Mouse (Mus musculus) ES-Bruce4 (cell line): ENCODE measurements around the gene Cd6. TPM values are rescaled to one million over a fixed set of nuclear protein-coding genes. Genes with fewer than 3 reads are reported as not detected.

Experiments used
- H3K27ac ChIP-seq: 2 replicates; pipeline ENCODE4 v1.5.1; 2012; ENCODE audit warnings: low read length, inconsistent platforms; ENCODE audit not compliant: insufficient read depth
- H3K27me3 ChIP-seq: 2 replicates; pipeline ENCODE4 v1.6.1; 2012; ENCODE audit warnings: mild to moderate bottlenecking, low read length, inconsistent platforms; ENCODE audit not compliant: control insufficient read depth, poor library complexity, insufficient read depth, severe bottlenecking
- H3K36me3 ChIP-seq: 2 replicates; pipeline ENCODE4 v1.6.1; 2012; ENCODE audit warnings: inconsistent platforms, mild to moderate bottlenecking, low read length, moderate library complexity; ENCODE audit not compliant: control insufficient read depth, poor library complexity, insufficient read depth, severe bottlenecking
- H3K4me1 ChIP-seq: one replicate; pipeline ENCODE4 v1.8.1; 2011; ENCODE audit warnings: low read length; ENCODE audit not compliant: control insufficient read depth, insufficient read depth
- H3K4me3 ChIP-seq: 2 replicates; pipeline ENCODE4 v1.5.1; 2011; ENCODE audit warnings: low read depth, mild to moderate bottlenecking, low read length
- H3K9ac ChIP-seq: 2 replicates; pipeline ENCODE4 v1.6.1; 2012; ENCODE audit warnings: low read depth, mild to moderate bottlenecking, inconsistent platforms; ENCODE audit not compliant: poor library complexity, severe bottlenecking
- H3K9me3 ChIP-seq: replicated peaks from 2 replicates; pipeline ENCODE4 v1.6.1; 2012; ENCODE audit warnings: mild to moderate bottlenecking, low read length, inconsistent platforms; ENCODE audit not compliant: control insufficient read depth, poor library complexity, insufficient read depth, severe bottlenecking
- CTCF ChIP-seq: IDR thresholded peaks from one replicate; pipeline ENCODE4 v1.8.1; 2011; ENCODE audit warnings: low read depth, low read length
- EP300 ChIP-seq: IDR thresholded peaks from 2 replicates; pipeline ENCODE4 v1.6.1; 2011; ENCODE audit warnings: low read depth, low read length; ENCODE audit not compliant: insufficient read depth
- POLR2A ChIP-seq: IDR thresholded peaks from one replicate; pipeline ENCODE4 v1.8.1; 2011; ENCODE audit warnings: low read length; ENCODE audit not compliant: insufficient read depth
- polyA plus RNA-seq: library from polyadenylated mRNA; stranded (reverse); fragments of >200 nt; gene quantifications from 2 replicates; pipeline ENCODE4 v1.2.4, GENCODE M21; 2011; ENCODE audit warnings: low read depth; ENCODE audit not compliant: missing spikeins, insufficient read depth, insufficient read length

The Cd6 gene
- polyA plus RNA-seq, 1 experiment, result not detected

DNA sequence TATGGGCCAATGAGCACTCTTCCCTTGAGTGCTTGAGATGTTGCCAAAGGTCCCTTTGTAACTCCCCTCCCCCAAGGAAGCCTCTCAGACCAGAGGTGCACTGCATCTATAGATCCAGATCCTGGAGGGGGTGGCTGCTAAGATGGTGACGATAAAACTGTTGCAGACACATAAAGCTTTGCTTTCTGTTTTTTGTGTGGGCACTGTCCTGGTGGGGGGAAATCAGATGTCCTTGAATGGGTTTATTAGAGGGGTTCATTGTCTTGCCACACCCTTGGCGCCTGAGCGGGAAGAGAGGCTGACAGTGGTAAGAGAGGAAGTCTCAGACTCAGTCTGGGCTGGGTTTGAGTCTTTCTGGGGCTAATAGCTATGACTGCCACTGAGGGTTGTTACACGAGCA, 46.7 kb downstream of the Cd6 start:
- TF ChIP-seq EP300 (no peak), CTCF (no peak), POLR2A (no peak)
- no peaks in the 10 kb centered on the region for H3K4me1 ChIP-seq
- no peaks in the 10 kb centered on the region for H3K27me3 ChIP-seq
- no peak overlapping the region for H3K9ac ChIP-seq
- H3K36me3 ChIP-seq, result no peaks in the 10 kb centered on the region
- no peaks in the 10 kb centered on the region for H3K9me3 ChIP-seq
- no peak overlapping the region for H3K4me3 ChIP-seq
- no peak overlapping the region for H3K27ac ChIP-seq

DNA sequence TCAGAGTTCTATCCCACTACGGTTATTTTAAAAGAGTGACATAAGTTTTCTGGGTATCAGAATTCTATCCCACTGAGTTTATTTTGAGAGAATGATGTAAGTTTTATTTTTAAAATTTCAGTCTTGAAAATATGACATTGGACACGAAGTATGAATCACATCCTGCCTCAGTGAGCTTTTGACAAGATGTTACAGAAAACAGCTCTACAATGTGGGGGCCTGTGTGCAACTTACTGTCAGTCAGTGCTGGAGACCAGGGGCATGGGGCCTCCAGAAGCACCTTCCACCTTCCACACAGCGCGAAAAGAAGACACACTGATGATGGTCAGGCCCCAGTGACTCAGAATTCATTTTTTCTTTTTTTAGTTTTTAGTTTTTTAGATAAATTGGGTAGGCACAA, 48.2 kb downstream of the Cd6 start:
- Histone ChIP-seq H3K27me3 (no peaks in the 10 kb centered on the region), H3K9ac (no peak overlapping the region), H3K9me3 (no peaks in the 10 kb centered on the region), H3K4me1 (no peaks in the 10 kb centered on the region), H3K4me3 (no peak overlapping the region), H3K36me3 (no peaks in the 10 kb centered on the region), H3K27ac (no peak overlapping the region)
- TF ChIP-seq POLR2A, result no peak
- TF ChIP-seq CTCF, result no peak
- TF ChIP-seq EP300, result no peak

DNA sequence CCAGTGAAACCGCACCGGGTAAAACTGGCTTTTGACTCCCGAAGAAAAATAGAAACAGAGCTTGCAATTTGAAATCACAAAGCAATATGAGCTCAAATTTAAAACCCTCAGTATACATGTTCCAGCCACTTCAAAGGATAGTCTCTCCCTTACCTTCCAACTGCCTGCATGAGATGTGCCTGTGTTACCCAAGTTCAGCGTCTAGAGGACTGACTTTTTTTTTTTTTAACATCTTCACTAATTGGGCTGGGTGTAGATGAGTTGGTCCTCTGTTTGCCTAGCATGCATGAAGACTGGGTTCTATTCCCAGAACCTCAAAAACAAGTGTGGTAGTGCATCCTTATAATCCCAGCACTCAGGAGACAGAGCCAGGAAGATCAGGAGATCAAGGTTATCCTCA, 53.0 kb downstream of the Cd6 start:
- TF ChIP-seq EP300, result no peak
- TF ChIP-seq CTCF, result no peak
- TF ChIP-seq POLR2A, result no peak
- no peaks in the 10 kb centered on the region for H3K4me1 ChIP-seq
- H3K27me3 ChIP-seq, result no peaks in the 10 kb centered on the region
- H3K9ac ChIP-seq, result no peak overlapping the region
- no peak overlapping the region for H3K4me3 ChIP-seq
- H3K27ac ChIP-seq, result no peak overlapping the region
- H3K36me3 ChIP-seq, result no peaks in the 10 kb centered on the region
- H3K9me3 ChIP-seq, result no peaks in the 10 kb centered on the region

DNA sequence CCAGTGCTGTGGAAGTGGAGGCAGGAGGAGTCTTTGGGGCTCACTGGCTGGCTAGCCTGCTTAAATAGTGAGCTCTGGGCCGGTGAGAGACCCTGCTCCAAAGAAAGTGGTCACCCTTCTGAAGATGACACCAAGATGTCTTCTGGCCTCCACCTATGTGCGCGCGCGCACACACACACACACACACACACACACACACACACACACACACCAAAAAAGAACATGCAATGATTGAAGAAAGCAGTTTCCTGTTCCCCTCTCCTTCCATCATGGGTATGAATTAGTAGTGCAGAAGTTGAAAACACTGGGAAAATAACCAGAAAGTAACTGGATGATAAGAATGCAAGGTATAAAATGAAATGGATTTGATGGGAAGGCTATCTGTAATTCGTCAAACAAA, 55.7 kb downstream of the Cd6 start:
- H3K4me3 ChIP-seq, result no peak overlapping the region
- no peak overlapping the region for H3K9ac ChIP-seq
- no peaks in the 10 kb centered on the region for H3K36me3 ChIP-seq
- no peaks in the 10 kb centered on the region for H3K4me1 ChIP-seq
- no peaks in the 10 kb centered on the region for H3K27me3 ChIP-seq
- TF ChIP-seq POLR2A, result no peak
- no peaks in the 10 kb centered on the region for H3K9me3 ChIP-seq
- no peak overlapping the region for H3K27ac ChIP-seq

DNA sequence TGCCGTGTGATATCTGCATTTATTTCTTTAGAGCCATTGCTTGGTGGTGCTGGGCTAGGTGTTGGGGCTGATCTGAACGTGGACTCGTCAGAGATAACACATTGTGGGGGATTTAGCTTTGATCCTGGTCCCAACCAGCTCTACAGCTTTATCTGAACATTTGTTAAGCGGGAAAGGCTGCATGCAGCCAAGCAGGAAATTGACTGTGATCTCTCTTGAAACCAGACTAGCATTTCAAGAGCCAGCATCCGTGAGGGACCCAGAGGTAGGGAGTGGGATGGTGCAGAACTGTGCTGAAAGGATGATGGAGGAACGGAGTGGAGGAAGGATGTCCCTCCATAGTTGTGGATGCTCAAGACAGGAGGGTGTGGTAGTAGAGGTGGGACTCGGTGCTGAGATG, 56.5 kb downstream of the Cd6 start:
- Histone ChIP-seq H3K27ac (no peak overlapping the region), H3K27me3 (no peaks in the 10 kb centered on the region), H3K4me1 (no peaks in the 10 kb centered on the region), H3K9me3 (no peaks in the 10 kb centered on the region), H3K36me3 (no peaks in the 10 kb centered on the region), H3K9ac (no peak overlapping the region), H3K4me3 (no peak overlapping the region)
- TF ChIP-seq CTCF, result no peak
- TF ChIP-seq EP300, result no peak
- no peak for TF ChIP-seq POLR2A

DNA sequence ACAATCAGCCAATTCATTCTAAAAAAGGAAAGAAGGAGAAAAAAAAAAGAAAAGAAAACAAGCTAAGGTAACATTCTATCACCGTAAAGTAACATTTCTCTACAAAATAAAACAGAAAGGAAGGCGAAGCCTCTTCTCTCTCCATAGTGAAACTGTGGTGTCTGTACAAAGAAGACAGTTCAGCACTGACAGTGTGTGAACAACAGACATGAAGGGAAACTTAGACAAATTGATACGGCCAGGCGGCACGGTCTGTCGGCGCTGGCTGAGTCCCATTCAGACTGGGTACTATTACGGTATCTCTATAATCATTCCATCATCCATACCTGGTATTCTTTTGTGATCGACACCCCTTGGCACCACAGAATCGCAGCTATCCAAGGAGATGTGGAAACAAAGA, 57.0 kb downstream of the Cd6 start:
- Histone ChIP-seq H3K36me3 (no peaks in the 10 kb centered on the region), H3K27me3 (no peaks in the 10 kb centered on the region), H3K4me3 (no peak overlapping the region), H3K27ac (no peak overlapping the region), H3K9ac (no peak overlapping the region), H3K4me1 (no peaks in the 10 kb centered on the region), H3K9me3 (no peaks in the 10 kb centered on the region)
- TF ChIP-seq CTCF (no peak), EP300 (no peak), POLR2A (no peak)

DNA sequence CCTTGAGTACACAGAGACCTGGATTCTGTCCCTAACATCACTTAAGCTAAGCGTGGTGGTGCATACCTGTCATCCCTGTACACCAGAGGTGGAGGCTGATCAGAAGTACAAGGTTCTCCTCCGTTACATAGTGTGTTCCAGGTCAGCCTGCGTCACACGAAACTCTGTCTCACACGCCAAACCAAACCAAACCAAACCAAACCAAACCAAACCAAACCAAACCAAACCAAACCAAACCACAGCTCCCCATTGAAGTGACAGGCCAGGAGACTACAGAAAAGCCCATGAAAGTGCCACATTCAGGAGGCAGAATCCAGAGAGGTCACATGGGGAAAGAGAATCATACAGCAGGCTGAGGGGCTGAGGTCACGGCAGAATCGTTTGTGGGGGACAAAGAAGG, 57.9 kb downstream of the Cd6 start:
- no peaks in the 10 kb centered on the region for H3K4me1 ChIP-seq
- no peaks in the 10 kb centered on the region for H3K9me3 ChIP-seq
- no peak overlapping the region for H3K4me3 ChIP-seq
- no peaks in the 10 kb centered on the region for H3K36me3 ChIP-seq
- H3K27me3 ChIP-seq, result no peaks in the 10 kb centered on the region
- TF ChIP-seq POLR2A, result no peak
- TF ChIP-seq CTCF, result no peak
- TF ChIP-seq EP300, result no peak
- no peak overlapping the region for H3K9ac ChIP-seq
- no peak overlapping the region for H3K27ac ChIP-seq
